Mouse (Mus musculus) bone marrow, adult 2 months (tissue): ENCODE measurements around the gene Lmtk2. TPM values are rescaled to one million over a fixed set of nuclear protein-coding genes. Genes with fewer than 3 reads are reported as not detected.
A peak's percentile ranks its signal among the peaks of the same experiment; 100 is the strongest.

ENCODE experiments used
- H3K27ac ChIP-seq: fragments of 200-500 bp; 2 replicates; pipeline ENCODE4 v1.5.1; 2012; ENCODE audit warnings: low read depth, mild to moderate bottlenecking, control low read depth, inconsistent platforms, low read length; ENCODE audit not compliant: control insufficient read depth, poor library complexity, insufficient read depth
- H3K4me1 ChIP-seq: fragments of 200-500 bp; 2 replicates; pipeline ENCODE4 v1.6.1; 2011; ENCODE audit warnings: low read length; ENCODE audit not compliant: control insufficient read depth, insufficient read depth
- H3K4me3 ChIP-seq: fragments of 200-500 bp; replicated peaks from 2 replicates; pipeline ENCODE3; 2011; ENCODE audit warnings: mild to moderate bottlenecking, low read depth, low read length, control low read depth; ENCODE audit not compliant: control insufficient read depth
- CTCF ChIP-seq: fragments of 200-500 bp; IDR thresholded peaks from 2 replicates; pipeline ENCODE4 v1.5.1; 2011; ENCODE audit warnings: low read length, control low read depth; ENCODE audit not compliant: control insufficient read depth, insufficient read depth
- POLR2A ChIP-seq: fragments of 200-500 bp; IDR thresholded peaks from 2 replicates; pipeline ENCODE4 v1.6.1; 2011; ENCODE audit warnings: low read depth, mild to moderate bottlenecking, control low read depth, low read length, borderline replicate concordance; ENCODE audit not compliant: control insufficient read depth
- WGBS: fragments of 180-500 bp; shearing (Covaris S2); methylation state at CpG from one replicate; pipeline ENCODE4 v1.1.7; 2018; 5-methylcytosine and 5-hydroxymethylcytosine counted together
- polyA plus RNA-seq: library from polyadenylated mRNA; stranded (reverse); fragments of >200 nt; gene quantifications from 2 replicates; pipeline ENCODE4 v1.2.4, GENCODE M21; 2011; ENCODE audit warnings: low replicate concordance; ENCODE audit not compliant: missing spikeins, insufficient read depth, insufficient read length

Gene Lmtk2
- polyA plus RNA-seq, 1 experiment, result 5.5 TPM

GRCm38 (mm10) chr5:144231410-144231809 lies 131.2 kb downstream of the Lmtk2 start:
- Histone ChIP-seq H3K4me3 (no peak overlapping the region), H3K4me1 (no peaks in the 10 kb centered on the region)
- 4% methylated on average over 1 of the region's 1 CpGs for WGBS

GRCm38 (mm10) chr5:144232531-144232930 lies 132.3 kb downstream of the Lmtk2 start:
- Histone ChIP-seq H3K27ac (no peak overlapping the region), H3K4me3 (no peak overlapping the region), H3K4me1 (no peaks in the 10 kb centered on the region)
- WGBS, result 77% methylated on average over 5 of the region's 5 CpGs
- TF ChIP-seq POLR2A, result no peak
- TF ChIP-seq CTCF, result no peak

More at GRCm38 (mm10) chr5:144231410-144231809, 131.2 kb downstream of the Lmtk2 start:
- TF ChIP-seq POLR2A (no peak), CTCF (peak; percentile 21; the same call in 1 of the 2 replicates)
- H3K27ac ChIP-seq, result no peak overlapping the region

- TF ChIP-seq POLR2A (no peak), CTCF (no peak)
- Histone ChIP-seq H3K4me1 (no peaks in the 10 kb centered on the region), H3K4me3 (no peak overlapping the region), H3K27ac (no peak overlapping the region)
- WGBS, result 65% methylated on average over 6 of the region's 6 CpGs
Measured at GRCm38 (mm10) chr5:144234222-144234621, 134.0 kb downstream of the Lmtk2 start.

- no peaks in the 10 kb centered on the region for H3K4me1 ChIP-seq
- WGBS, result 81% methylated on average over 7 of the region's 7 CpGs
- H3K27ac ChIP-seq, result no peak overlapping the region
- H3K4me3 ChIP-seq, result no peak overlapping the region
- TF ChIP-seq CTCF, result no peak
- no peak for TF ChIP-seq POLR2A
Measured at GRCm38 (mm10) chr5:144234714-144235113, 134.5 kb downstream of the Lmtk2 start.

Other genes starting within 250 kb of the Lmtk2 start
- gene Ankrd61, start 202.8 kb upstream of the Lmtk2 start, polyA plus RNA-seq, result not detected in 2 replicates
- 21.8 and 24.3 TPM in 2 replicates for gene Aimp2, start 190.6 kb upstream of the Lmtk2 start, polyA plus RNA-seq
- gene Pms2, start 190.5 kb upstream of the Lmtk2 start, polyA plus RNA-seq, result 10.1 and 10.3 TPM in 2 replicates
- gene Gm42421, start 172.3 kb upstream of the Lmtk2 start, polyA plus RNA-seq, result 1.5 and 4.5 TPM in 2 replicates
- 1.9 and 4.8 TPM in 2 replicates for gene Rsph10b, start 167.4 kb upstream of the Lmtk2 start, polyA plus RNA-seq
- gene Ccz1, start 85.6 kb upstream of the Lmtk2 start, polyA plus RNA-seq, result 29.1 and 44.4 TPM in 2 replicates
- not detected in 2 replicates for gene Ocm, start 73.8 kb upstream of the Lmtk2 start, polyA plus RNA-seq
- 0.56 and 0.72 TPM in 2 replicates for gene Bhlha15, start 89.8 kb downstream of the Lmtk2 start, polyA plus RNA-seq
- 9.6 and 11.9 TPM in 2 replicates for gene Tecpr1, start 123.2 kb downstream of the Lmtk2 start, polyA plus RNA-seq
- 29.0 and 57.2 TPM in 2 replicates for gene Bri3, start 144.0 kb downstream of the Lmtk2 start, polyA plus RNA-seq